Mouse (Mus musculus) small intestine, adult 10 weeks (tissue): ENCODE results near the gene Acot1. TPM values are rescaled to one million over a fixed set of nuclear protein-coding genes. Genes with fewer than 3 reads are reported as not detected.

ENCODE experiments used
- polyA plus RNA-seq: library from polyadenylated mRNA; stranded (reverse); fragments of 350-450 nt; fragmentation: Illumina TruSeq; extraction: RNeasy Lipid Tissue Mini Kit (QIAGEN cat#74804); gene quantifications from one replicate; pipeline ENCODE4 v1.2.3, GENCODE M21; 2014; ENCODE audit warnings: low replicate concordance

Acot1 gene
- polyA plus RNA-seq, result 9.7 TPM

DNA sequence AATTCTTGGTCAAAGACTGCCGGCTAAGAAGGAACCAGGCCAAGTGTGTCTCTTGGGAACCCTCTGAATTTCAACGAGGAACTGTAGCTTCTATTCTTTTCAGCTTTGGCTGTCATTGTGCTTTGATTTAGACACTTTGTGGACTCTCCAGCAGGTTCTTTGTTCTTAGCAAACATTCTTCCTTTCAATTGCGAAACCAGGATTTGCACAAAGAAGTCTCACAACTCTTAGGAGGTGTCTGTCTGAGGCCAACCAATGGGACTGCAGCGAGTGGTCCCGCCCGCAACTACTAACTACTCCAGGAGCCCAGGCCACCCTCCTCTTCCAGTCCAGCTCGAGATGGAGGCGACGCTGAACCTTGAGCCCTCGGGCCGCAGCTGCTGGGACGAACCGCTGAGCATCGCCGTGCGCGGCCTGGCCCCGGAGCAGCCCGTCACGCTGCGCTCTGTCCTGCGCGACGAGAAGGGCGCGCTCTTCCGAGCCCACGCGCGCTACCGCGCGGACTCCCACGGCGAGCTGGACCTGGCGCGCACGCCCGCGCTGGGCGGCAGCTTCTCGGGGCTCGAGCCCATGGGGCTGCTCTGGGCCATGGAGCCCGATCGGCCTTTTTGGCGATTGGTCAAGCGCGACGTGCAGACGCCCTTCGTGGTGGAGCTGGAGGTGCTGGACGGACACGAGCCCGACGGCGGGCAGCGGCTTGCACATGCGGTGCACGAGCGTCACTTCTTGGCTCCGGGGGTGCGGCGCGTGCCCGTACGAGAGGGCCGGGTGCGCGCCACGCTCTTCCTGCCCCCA, at the start of gene Acot1:
Gene Acot1, plus strand, starts transcription at position 320 of the 795 bp plus-strand sequence.

DNA sequence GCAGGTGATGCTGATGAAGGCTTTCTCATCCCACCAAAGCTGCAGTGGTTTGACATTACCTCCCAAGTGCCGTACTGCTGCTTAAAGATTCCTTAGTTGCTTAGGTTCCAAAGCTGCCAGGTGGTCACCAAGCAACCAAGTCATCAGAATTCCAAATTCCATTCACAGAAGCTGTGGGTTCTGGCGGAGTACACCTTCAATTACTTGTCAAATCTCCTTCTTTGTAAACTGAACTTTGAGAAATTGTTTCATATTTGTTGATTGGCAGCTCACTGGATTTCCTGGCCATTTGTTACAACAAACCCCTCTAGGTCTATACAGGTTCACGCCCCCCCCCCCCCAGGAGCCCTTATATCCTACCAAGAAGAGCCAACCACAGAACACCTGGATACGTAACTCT, 24.5 kb upstream of the Acot1 start, which contains the start of gene Heatr4:
Gene Heatr4, minus strand, starts transcription at position 101 of the 400 bp plus-strand sequence.

DNA sequence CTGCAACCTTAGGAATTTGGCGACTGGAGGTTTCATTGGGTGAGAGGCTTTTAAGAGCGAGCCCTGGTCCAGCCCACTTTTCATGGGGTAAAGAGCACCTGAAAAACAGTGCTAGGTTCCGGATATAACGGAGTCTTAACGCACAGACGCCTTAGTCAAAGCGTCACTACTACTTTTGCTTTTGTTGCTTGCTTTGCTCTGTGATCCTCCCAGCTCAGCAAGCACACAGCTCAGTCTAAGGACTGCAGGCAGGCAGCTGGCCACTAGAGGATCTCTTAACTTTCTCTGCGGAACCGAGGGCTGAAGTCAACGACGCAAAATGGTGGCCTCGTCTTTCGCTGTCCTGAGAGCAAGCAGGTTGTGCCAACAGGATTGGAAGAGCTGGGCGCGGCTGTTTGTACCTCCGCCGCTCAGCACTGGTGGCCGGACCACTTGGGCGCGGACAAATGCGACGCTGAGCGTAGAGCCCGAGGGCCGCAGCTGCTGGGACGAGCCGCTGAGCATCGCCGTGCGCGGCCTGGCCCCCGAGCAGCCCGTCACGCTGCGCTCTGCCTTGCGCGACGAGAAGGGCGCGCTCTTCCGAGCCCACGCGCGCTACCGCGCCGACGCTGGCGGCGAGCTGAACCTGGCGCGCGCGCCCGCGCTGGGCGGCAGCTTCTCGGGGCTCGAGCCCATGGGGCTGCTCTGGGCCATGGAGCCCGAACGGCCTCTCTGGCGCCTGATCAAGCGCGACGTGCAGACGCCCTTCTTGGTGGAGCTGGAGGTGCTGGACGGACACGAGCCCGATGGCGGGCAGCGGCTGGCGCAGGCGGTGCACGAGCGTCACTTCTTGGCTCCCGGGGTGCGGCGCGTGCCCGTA, 21.5 kb upstream of the Acot1 start, which contains the start of gene Acot2:
Gene Acot2, plus strand, starts transcription at position 279 of the 859 bp plus-strand sequence.

DNA sequence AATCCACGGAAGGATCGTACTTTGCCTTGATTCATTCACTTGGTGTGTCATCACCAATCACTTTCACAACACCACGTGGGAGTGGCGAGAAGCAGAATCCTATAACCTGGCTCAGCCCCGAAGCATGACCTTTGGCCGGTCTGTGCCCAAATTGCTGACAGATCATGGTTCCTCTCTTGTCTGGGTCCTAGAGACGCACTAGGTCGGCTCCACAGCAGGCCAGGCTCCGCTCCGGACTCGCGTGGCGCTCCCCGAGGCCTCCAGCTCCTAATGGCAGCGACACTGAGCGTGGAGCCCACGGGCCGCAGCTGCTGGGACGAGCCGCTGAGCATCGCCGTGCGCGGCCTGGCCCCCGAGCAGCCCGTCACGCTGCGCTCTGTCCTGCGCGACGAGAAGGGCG, 29.0 kb downstream of the Acot1 start, which contains the start of gene Acot4:
Gene Acot4, plus strand, starts transcription at position 139 of the 400 bp plus-strand sequence.

DNA sequence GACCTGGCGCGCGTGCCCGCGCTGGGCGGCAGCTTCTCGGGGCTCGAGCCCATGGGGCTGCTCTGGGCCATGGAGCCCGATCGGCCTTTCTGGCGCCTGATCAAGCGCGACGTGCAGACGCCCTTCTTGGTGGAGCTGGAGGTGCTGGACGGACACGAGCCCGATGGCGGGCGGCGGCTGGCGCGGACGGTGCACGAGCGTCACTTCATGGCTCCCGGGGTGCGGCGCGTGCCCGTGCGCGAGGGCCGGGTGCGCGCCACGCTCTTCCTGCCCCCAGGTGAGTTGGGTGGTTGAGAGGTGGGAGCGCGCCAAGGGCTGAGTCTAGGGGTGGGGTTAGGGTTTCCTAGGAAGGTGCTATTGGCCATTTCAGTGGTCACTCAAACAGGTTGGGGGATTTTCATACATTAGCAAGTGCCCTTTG, 29.4 kb downstream of the Acot1 start, which contains the start of gene Gm49366:
Gene Gm49366, plus strand, starts transcription at position 245 of the 421 bp plus-strand sequence.

DNA sequence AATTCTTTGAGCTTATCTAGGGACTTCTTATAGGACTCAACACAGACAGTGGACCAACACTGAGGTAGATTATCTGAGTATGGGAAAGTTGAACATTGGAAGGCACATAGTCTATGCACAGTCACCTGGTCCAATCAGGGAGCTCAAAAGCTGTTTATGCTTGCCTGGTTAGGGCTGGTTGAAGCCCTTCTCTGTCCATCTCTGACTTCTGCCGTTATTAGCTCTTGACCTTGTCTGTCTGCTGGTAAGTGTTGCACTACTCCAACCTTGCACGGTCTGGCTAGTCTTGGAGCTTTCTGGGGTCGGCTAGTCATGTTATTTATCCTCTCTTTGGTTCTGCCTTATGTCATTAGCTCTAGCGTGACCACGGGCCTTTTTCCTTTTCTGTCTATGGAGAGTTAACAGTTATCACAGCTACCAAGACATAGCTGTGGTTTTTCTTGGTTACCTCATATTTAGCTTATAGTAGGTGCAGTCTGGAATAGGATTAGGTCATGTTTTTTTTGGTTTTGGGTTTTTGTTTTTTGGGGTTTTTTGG, 42.7 kb downstream of the Acot1 start, which contains the start of gene Acot3:
Gene Acot3, plus strand, starts transcription at position 208 of the 538 bp plus-strand sequence.

Other genes with a start within 250 kb of the Acot1 start
- gene Papln, start 245.9 kb upstream of the Acot1 start, polyA plus RNA-seq, result 0.52 TPM
- gene Numb, start 87.6 kb upstream of the Acot1 start, polyA plus RNA-seq, result 56.8 TPM
- 1.1 TPM for gene Riox1, start 58.9 kb upstream of the Acot1 start, polyA plus RNA-seq
- not detected for gene Heatr4, start 24.6 kb upstream of the Acot1 start, polyA plus RNA-seq
- 1.2 TPM for gene Acot2, start 21.6 kb upstream of the Acot1 start, polyA plus RNA-seq
- gene Acot4, start 28.9 kb downstream of the Acot1 start, polyA plus RNA-seq, result 45.4 TPM
- gene Gm49366, start 29.4 kb downstream of the Acot1 start, polyA plus RNA-seq, result not detected
- 0.45 TPM for gene Acot3, start 42.7 kb downstream of the Acot1 start, polyA plus RNA-seq
- not detected for gene Acot5, start 59.8 kb downstream of the Acot1 start, polyA plus RNA-seq
- gene Acot6, start 91.2 kb downstream of the Acot1 start, polyA plus RNA-seq, result 6.0 TPM
- gene Dnal1, start 104.9 kb downstream of the Acot1 start, polyA plus RNA-seq, result 6.5 TPM
- not detected for gene Pnma1, start 139.0 kb downstream of the Acot1 start, polyA plus RNA-seq
- 9.1 TPM for gene Elmsan1, start 209.4 kb downstream of the Acot1 start, polyA plus RNA-seq